Mouse (Mus musculus): ENCODE measurements around the gene Cacng7.

DNA sequence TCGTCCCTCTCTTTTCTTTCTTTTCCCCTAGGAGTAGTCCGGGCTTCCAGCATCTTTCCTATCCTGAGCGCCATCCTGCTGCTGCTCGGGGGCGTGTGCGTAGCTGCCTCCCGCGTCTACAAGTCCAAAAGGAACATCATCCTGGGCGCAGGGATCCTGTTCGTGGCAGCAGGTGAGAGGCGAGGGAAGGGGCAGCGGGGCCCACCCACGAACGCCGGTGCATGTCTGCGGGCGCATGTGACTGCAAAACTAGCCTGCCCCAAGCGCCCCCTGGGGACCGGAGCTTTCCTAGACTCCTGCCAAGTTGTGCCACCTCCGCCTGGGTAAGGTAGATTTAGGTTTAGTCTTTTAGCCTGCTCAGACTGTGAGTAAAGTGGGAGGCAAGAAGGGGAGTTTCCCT lies 79.3 kb downstream of the Cacng7 start:
- TF ChIP-seq POLR2A (IDR thresholded peaks at IDR 0.05; ENCODE audit: extremely low read depth, insufficient read depth, low read length) (no peak), CTCF (IDR thresholded peaks at IDR 0.05; ENCODE audit: extremely low read depth, insufficient read depth, low read length) (0 out of 2 replicates have a peak, but pooled peaks have one; percentile 9)

All from cortical plate, adult 2 months (tissue).